Mouse (Mus musculus): ENCODE measurements around the gene Slc12a9. TPM values are rescaled to one million over a fixed set of nuclear protein-coding genes. Genes with fewer than 3 reads are reported as not detected.

The Slc12a9 gene
- polyA plus RNA-seq, 1 experiment, result 43.2 TPM

DNA sequence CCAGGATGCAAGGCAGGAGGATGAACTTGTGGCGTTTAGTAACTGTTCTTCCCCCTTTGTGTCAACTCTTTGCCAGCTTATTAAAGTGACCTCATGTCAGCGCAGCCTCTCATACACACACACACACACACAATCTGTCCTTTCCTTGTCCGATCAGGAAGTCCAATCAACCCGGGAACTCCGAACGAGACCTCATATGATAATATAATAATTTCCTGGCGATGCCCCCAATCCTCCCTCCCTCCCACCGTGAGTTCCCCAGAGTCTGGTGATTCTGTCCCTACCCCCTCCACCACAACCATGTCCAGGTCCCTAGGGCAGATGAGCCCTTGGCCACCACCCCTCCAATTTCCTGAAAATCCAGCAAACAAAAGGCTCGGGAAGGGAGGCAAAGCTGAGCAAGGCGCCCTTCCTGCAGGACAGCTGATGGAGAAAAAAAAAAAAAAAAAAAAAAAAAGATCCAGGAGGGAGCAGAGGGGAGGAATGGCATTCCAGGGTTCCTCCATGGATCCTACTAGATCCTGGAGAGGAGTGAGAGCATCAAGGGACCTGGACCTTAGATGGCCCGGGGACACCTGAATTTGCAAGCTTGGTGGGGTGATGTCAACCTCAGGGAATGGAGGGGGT, 5.4 kb upstream of the Slc12a9 start:
- peak overlapping the region; percentile 48; the same call in 1 of the 2 replicates for H3K27ac ChIP-seq (ENCODE audit: insufficient read depth, low read depth, low read length)
- no peak for TF ChIP-seq CTCF (IDR thresholded peaks at IDR 0.05; ENCODE audit: low read depth, low read length)
- TF ChIP-seq POLR2A (IDR thresholded peaks at IDR 0.05; ENCODE audit: borderline replicate concordance, low read depth, low read length), result no peak
- peak overlapping the region; percentile 60 for H3K4me3 ChIP-seq (ENCODE audit: insufficient read depth, low read length)
- peaks cover 10% of the 10 kb centered on the region; the same call in 1 of the 2 replicates for H3K4me1 ChIP-seq (ENCODE audit: control insufficient read depth, insufficient read depth, low read length)

DNA sequence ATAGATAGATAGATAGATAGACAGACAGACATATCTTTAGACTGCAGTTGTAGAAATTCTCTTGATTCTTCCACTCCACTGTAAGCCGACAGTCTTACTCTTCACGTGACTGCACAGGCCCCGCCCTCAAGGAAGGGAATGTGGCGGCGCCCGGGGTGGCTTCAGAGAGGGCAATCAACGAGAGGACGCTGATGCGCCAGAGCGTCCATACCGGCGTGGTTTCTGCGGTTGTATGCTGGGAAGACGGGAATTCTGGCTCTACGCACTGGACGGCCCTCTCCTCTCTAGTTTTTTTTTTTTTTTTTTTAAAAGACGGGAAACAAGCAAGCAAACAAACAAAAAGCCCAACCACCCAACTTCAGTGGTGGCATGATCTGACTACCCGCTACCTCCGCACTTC, 4.9 kb upstream of the Slc12a9 start:
- TF ChIP-seq POLR2A (IDR thresholded peaks at IDR 0.05; ENCODE audit: borderline replicate concordance, low read depth, low read length), result no peak
- no peak for TF ChIP-seq CTCF (IDR thresholded peaks at IDR 0.05; ENCODE audit: low read depth, low read length)
- peak overlapping the region; percentile 60 for H3K4me3 ChIP-seq (ENCODE audit: insufficient read depth, low read length)
- peak overlapping the region; percentile 48; the same call in 1 of the 2 replicates for H3K27ac ChIP-seq (ENCODE audit: insufficient read depth, low read depth, low read length)
- H3K4me1 ChIP-seq (ENCODE audit: control insufficient read depth, insufficient read depth, low read length), result peaks cover 10% of the 10 kb centered on the region; the same call in 1 of the 2 replicates

DNA sequence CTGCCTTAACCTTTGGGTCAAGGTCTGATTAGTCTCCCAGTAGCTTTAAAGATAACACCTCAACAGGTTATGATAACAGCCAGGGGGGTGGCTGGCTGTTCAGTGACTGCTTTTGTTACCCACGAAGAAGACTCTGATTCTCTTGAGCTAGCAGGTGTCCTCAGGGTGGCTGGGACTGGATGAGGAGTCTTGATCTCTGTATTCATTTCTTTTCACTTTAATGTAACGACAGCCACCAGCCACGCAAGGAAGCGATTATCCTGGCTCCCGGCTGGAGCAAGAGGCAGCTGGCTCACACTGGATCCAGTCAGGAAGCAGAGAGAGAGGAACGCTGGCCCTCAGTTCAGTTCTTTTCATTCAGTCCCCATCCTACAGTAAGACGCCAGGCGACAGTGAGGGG, 3.8 kb upstream of the Slc12a9 start:
- H3K4me3 ChIP-seq (ENCODE audit: insufficient read depth, low read length), result no peak overlapping the region
- peaks cover 14% of the 10 kb centered on the region for H3K4me1 ChIP-seq (ENCODE audit: control insufficient read depth, insufficient read depth, low read length)
- no peak overlapping the region for H3K27ac ChIP-seq (ENCODE audit: insufficient read depth, low read depth, low read length)
- TF ChIP-seq POLR2A (IDR thresholded peaks at IDR 0.05; ENCODE audit: borderline replicate concordance, low read depth, low read length) (no peak), CTCF (IDR thresholded peaks at IDR 0.05; ENCODE audit: low read depth, low read length) (no peak)

DNA sequence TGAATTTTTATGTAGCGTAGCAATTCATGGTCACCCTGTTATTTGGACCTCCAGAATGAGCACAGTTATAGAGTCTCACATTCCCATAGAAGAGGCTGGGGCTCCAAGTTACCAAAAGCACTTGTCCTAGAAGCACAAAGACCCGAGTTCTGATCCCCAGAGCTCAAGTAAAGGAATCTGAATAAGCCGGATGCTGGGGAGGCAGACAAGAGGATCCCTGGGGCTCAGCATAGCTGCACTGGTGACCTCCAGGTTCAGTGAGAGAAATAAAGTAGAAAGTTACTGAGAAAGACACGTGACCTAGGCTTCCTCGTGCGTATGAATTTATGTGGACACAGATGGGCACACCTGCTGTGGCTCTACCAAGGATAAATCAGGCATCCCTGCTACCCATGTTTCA, 1.7 kb upstream of the Slc12a9 start:
- Histone ChIP-seq H3K4me1 (ENCODE audit: control insufficient read depth, insufficient read depth, low read length) (peaks cover 29% of the 10 kb centered on the region), H3K4me3 (ENCODE audit: insufficient read depth, low read length) (no peak overlapping the region), H3K27ac (ENCODE audit: insufficient read depth, low read depth, low read length) (no peak overlapping the region)
- TF ChIP-seq CTCF (IDR thresholded peaks at IDR 0.05; ENCODE audit: low read depth, low read length) (no peak), POLR2A (IDR thresholded peaks at IDR 0.05; ENCODE audit: borderline replicate concordance, low read depth, low read length) (no peak)

DNA sequence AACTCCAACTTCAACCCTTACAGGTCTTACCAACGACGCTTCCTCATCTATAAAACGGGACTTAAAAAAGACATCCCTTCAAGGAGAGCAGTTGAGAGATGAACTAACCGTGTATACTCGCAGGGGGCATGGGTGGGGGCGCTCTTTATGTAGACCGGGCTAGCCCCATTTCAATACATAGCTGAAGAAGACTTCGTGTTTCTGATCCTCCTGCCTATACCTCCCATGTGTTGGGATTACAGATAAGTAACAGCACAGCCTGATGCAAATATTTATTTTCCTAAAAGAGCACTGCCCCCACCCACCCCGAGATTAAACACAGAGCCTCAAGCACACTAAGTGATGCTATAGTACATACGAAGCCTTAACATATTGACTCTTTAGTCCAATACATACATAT, 920 bp upstream of the Slc12a9 start:
- no peak for TF ChIP-seq POLR2A (IDR thresholded peaks at IDR 0.05; ENCODE audit: borderline replicate concordance, low read depth, low read length)
- TF ChIP-seq CTCF (IDR thresholded peaks at IDR 0.05; ENCODE audit: low read depth, low read length), result no peak
- Histone ChIP-seq H3K27ac (ENCODE audit: insufficient read depth, low read depth, low read length) (no peak overlapping the region), H3K4me1 (ENCODE audit: control insufficient read depth, insufficient read depth, low read length) (peaks cover 29% of the 10 kb centered on the region), H3K4me3 (ENCODE audit: insufficient read depth, low read length) (0 out of 2 replicates have a peak overlapping the region, but pooled peaks have one; percentile 60)

DNA sequence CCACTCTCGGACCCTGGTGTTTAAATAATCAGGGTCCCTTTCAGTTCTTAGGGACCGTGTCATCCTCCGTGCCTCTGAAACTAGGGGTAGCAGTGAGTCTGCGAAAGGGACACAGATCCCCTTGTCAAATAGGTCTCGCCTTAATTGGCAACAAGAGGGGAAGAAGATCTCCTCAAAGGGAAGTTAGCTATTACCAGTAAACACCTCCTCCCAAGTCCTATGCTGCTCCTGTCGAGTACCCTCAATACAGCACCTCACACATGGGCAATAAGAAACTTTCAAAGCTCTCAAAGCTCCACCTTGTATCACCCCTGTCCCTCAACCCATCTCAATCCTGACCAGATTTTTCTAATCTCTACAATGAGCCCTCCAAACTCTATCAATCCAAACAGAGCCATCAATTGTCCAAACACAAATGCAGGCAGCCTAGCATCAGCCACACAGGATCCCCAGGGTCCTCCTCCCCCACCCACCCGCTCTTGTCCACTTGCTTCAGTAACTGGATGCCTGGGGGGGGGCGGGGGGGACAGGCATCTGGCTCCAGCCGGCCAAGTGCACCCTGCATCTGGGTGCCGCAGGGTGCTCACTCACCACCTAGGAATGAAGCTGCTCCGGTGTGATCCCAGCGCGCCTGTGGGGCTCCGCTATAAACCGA, 413 bp downstream of the Slc12a9 start:
- H3K4me1 ChIP-seq (ENCODE audit: control insufficient read depth, insufficient read depth, low read length), result peaks cover 27% of the 10 kb centered on the region
- H3K4me3 ChIP-seq (ENCODE audit: insufficient read depth, low read length), result peak overlapping the region; percentile 60
- peak overlapping the region; percentile 53 for H3K27ac ChIP-seq (ENCODE audit: insufficient read depth, low read depth, low read length)
- no peak for TF ChIP-seq CTCF (IDR thresholded peaks at IDR 0.05; ENCODE audit: low read depth, low read length)
- no peak for TF ChIP-seq POLR2A (IDR thresholded peaks at IDR 0.05; ENCODE audit: borderline replicate concordance, low read depth, low read length)

DNA sequence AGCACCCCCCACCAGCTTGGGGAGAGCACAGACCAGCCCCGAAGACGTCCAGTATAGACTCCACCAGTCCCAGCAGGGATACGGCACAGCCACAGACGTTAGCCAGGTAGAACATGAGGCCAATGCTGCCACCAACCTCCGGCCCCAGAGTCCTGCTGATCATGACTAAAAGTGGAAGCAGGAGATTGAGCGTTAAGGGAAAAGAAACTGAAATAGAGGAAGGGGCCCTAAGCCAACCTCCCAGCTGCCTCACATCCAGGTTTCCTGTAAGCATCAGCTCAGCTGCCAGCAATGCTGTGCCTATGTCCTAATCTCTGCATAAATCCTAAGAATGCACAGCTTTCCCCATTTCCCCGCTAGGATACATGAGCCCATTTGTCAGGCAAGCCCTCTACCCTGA, 2.5 kb downstream of the Slc12a9 start:
- no peak for TF ChIP-seq CTCF (IDR thresholded peaks at IDR 0.05; ENCODE audit: low read depth, low read length)
- no peak for TF ChIP-seq POLR2A (IDR thresholded peaks at IDR 0.05; ENCODE audit: borderline replicate concordance, low read depth, low read length)
- Histone ChIP-seq H3K4me3 (ENCODE audit: insufficient read depth, low read length) (no peak overlapping the region), H3K27ac (ENCODE audit: insufficient read depth, low read depth, low read length) (peak overlapping the region; percentile 13; the same call in 1 of the 2 replicates), H3K4me1 (ENCODE audit: control insufficient read depth, insufficient read depth, low read length) (peaks cover 23% of the 10 kb centered on the region)

DNA sequence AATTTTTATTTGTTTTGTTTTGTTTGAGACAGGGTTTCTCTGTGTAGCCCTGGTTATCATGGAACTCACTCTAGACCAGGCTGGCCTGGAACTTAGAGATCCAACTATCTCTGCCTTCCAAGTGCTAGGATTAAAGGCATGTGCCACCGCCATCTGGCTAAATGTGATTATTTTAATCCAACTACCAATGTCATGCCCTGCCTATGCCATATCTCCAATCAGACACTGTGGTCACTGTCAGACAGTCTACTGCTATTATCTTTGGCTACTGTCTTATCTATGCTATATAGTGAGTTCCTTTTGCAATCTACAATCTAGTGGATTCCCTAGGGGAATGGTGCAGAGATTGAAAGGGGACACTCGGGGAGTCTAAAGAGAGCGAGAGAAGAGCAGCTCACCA, 12.4 kb downstream of the Slc12a9 start:
- no peak for TF ChIP-seq POLR2A (IDR thresholded peaks at IDR 0.05; ENCODE audit: borderline replicate concordance, low read depth, low read length)
- no peak for TF ChIP-seq CTCF (IDR thresholded peaks at IDR 0.05; ENCODE audit: low read depth, low read length)
- H3K27ac ChIP-seq (ENCODE audit: insufficient read depth, low read depth, low read length), result no peak overlapping the region
- H3K4me3 ChIP-seq (ENCODE audit: insufficient read depth, low read length), result no peak overlapping the region
- H3K4me1 ChIP-seq (ENCODE audit: control insufficient read depth, insufficient read depth, low read length), result no peaks in the 10 kb centered on the region

DNA sequence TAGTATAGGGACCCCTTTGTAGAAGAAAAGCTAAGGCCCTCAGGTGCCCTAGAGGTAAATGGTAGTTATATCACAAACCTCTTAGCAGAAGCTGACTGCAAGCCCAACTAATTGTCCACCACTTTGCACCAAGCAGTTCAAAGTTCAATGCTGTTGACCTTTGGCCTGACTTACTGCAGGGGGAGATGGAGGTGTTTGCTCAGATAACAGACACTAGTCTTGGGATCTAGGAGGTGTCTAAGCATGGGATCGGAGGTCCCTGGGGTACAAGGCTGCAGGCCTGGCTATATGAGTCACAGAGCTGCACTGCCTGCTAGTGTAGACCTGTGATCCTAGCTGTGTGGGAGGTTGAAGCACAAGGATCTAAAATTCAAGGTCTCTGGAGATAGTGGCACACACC, 14.8 kb downstream of the Slc12a9 start:
- Histone ChIP-seq H3K4me3 (ENCODE audit: insufficient read depth, low read length) (no peak overlapping the region), H3K27ac (ENCODE audit: insufficient read depth, low read depth, low read length) (no peak overlapping the region), H3K4me1 (ENCODE audit: control insufficient read depth, insufficient read depth, low read length) (no peaks in the 10 kb centered on the region)
- TF ChIP-seq CTCF (IDR thresholded peaks at IDR 0.05; ENCODE audit: low read depth, low read length), result no peak
- TF ChIP-seq POLR2A (IDR thresholded peaks at IDR 0.05; ENCODE audit: borderline replicate concordance, low read depth, low read length), result no peak

DNA sequence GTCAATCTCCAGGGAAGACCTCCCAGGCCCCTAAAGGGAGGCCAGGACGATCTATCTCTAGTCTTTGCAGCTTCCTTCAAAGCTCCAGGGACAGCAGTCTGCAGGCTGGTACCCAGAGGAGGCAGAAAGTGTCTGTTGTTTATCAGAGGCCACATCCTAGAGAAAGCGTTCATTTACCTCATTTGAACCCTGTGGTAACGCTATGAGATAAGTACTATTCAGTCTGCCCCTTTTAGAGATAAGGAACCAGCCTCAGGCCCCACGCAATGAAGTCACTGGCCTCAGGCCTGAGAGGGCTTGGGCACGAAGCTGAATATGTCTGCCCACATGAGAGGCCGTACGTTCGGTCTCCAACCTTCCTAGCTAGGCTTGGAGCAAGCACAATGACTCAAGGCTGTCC, 16.0 kb downstream of the Slc12a9 start:
- H3K4me3 ChIP-seq (ENCODE audit: insufficient read depth, low read length), result no peak overlapping the region
- no peak overlapping the region for H3K27ac ChIP-seq (ENCODE audit: insufficient read depth, low read depth, low read length)
- TF ChIP-seq CTCF (IDR thresholded peaks at IDR 0.05; ENCODE audit: low read depth, low read length) (no peak), POLR2A (IDR thresholded peaks at IDR 0.05; ENCODE audit: borderline replicate concordance, low read depth, low read length) (no peak)
- H3K4me1 ChIP-seq (ENCODE audit: control insufficient read depth, insufficient read depth, low read length), result peaks cover 3% of the 10 kb centered on the region
